Comparison of ENCODE assay signal across 8 mouse cellular contexts in the genomic region with DNA sequence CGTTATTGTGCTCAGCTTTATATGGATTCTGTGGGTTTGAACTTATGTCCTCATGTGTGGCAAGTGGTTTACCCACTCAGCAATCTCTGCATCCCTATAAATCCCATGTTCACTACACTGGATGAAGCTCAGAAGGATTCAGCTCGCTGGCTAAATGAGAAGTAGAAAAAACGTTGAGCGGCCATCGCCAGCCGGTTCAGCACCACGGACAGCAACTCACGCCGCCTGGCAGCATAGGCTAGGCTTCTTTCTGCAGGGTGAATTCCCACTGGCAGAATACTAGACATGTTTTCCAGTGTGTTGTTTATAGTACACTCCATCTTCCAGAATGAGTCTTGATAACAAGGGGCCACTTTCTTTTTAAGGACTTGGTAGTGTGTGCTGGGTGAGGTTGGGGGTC.
DNase-seq lines count a peak whose midpoint lies in the region; ATAC-seq and TF ChIP-seq lines count a peak whose summit lies in the region.

No protein-coding gene starts in this region.

- no peaks in the 10 kb centered on the region for H3K9me3 ChIP-seq in forebrain, postnatal 0 days (ENCODE audit: low read length)
- H3K9me3 ChIP-seq in forebrain, embryonic 16.5 days (ENCODE audit: control insufficient read depth, low read length), result no peaks in the 10 kb centered on the region
- H3K9me3 ChIP-seq in midbrain, postnatal 0 days (ENCODE audit: low read length), result no peaks in the 10 kb centered on the region

- intact Hi-C loops in heart, postnatal 36 days (cut with DNase I), result no loop called here

- DNase-seq in forebrain, postnatal 0 days, result peak; percentile 21
- DNase-seq in right cerebral cortex, postnatal 14 days, result peak; percentile 32
- DNase-seq in right cerebral cortex, postnatal 36 days (ENCODE audit: low spot score in 2 of 2), result no peak
- peak; percentile 22 to 54 for DNase-seq in heart, postnatal 36 days
- peak; percentile 50 for DNase-seq in midbrain, postnatal 0 days (ENCODE audit: low spot score)
- DNase-seq in right cerebral cortex, postnatal 25 days, result no peak
- no peak for DNase-seq in layer of hippocampus, adult 18-20 months (ENCODE audit: low spot score in 2 of 2)

- no peak overlapping the region for H3K4me2 ChIP-seq in forebrain, postnatal 0 days (ENCODE audit: low read depth)
- no peak overlapping the region for H3K4me2 ChIP-seq in forebrain, embryonic 16.5 days (ENCODE audit: low read length)
- H3K4me2 ChIP-seq in midbrain, postnatal 0 days (ENCODE audit: low read depth, low read length, poor library complexity, severe bottlenecking), result no peak overlapping the region

- TF ChIP-seq CTCF in forebrain, postnatal 0 days (IDR thresholded peaks at IDR 0.05; ENCODE audit: low read depth), result no peak
- TF ChIP-seq CTCF in midbrain, postnatal 0 days (IDR thresholded peaks at IDR 0.05), result no peak

- WGBS in forebrain, postnatal 0 days, result 11% methylated on average over 9 of the region's 9 CpGs
- WGBS in forebrain, embryonic 16.5 days, result 7% methylated on average over 9 of the region's 9 CpGs
- 18% methylated on average over 9 of the region's 9 CpGs for WGBS in midbrain, postnatal 0 days

- no peak overlapping the region for H3K9ac ChIP-seq in forebrain, postnatal 0 days
- no peak overlapping the region for H3K9ac ChIP-seq in forebrain, embryonic 16.5 days (replicated peaks; ENCODE audit: low read depth, low read length)
- H3K9ac ChIP-seq in midbrain, postnatal 0 days (replicated peaks; ENCODE audit: low read length, poor library complexity, severe bottlenecking), result no peak overlapping the region

- H3K27me3 ChIP-seq in forebrain, postnatal 0 days (ENCODE audit: insufficient read depth, low read length), result no peaks in the 10 kb centered on the region
- H3K27me3 ChIP-seq in forebrain, embryonic 16.5 days (replicated peaks; ENCODE audit: control insufficient read depth, insufficient read depth, low read length), result no peaks in the 10 kb centered on the region
- no peaks in the 10 kb centered on the region for H3K27me3 ChIP-seq in midbrain, postnatal 0 days (ENCODE audit: insufficient read depth, low read length)

- no peak overlapping the region for H3K27ac ChIP-seq in forebrain, postnatal 0 days (ENCODE audit: low read depth, low read length)
- no peak overlapping the region for H3K27ac ChIP-seq in forebrain, embryonic 16.5 days (ENCODE audit: low read length)
- no peak overlapping the region for H3K27ac ChIP-seq in midbrain, postnatal 0 days (ENCODE audit: low read depth, low read length)

- H3K4me3 ChIP-seq in forebrain, postnatal 0 days (ENCODE audit: low read depth, low read length), result no peak overlapping the region
- H3K4me3 ChIP-seq in forebrain, embryonic 16.5 days (replicated peaks; ENCODE audit: low read length), result no peak overlapping the region
- no peak overlapping the region for H3K4me3 ChIP-seq in midbrain, postnatal 0 days (ENCODE audit: low read depth, low read length)

- H3K4me1 ChIP-seq in forebrain, postnatal 0 days (ENCODE audit: insufficient read depth), result peaks cover 15% of the 10 kb centered on the region
- H3K4me1 ChIP-seq in forebrain, embryonic 16.5 days (replicated peaks; ENCODE audit: control insufficient read depth, insufficient read depth, low read length), result peaks cover 9% of the 10 kb centered on the region
- H3K4me1 ChIP-seq in midbrain, postnatal 0 days (ENCODE audit: insufficient read depth, low read length), result peaks cover 7% of the 10 kb centered on the region; the same call in 1 of the 2 replicates

- ATAC-seq in forebrain, postnatal 0 days, result no peak
- ATAC-seq in forebrain, embryonic 16.5 days, result no peak
- no peak for ATAC-seq in midbrain, postnatal 0 days (ENCODE audit: low FRiP score)

- H3K36me3 ChIP-seq in forebrain, postnatal 0 days (ENCODE audit: insufficient read depth), result no peaks in the 10 kb centered on the region
- H3K36me3 ChIP-seq in forebrain, embryonic 16.5 days (ENCODE audit: control insufficient read depth, insufficient read depth), result no peaks in the 10 kb centered on the region
- no peaks in the 10 kb centered on the region for H3K36me3 ChIP-seq in midbrain, postnatal 0 days (ENCODE audit: insufficient read depth, low read length)

Comparison
In these comparisons a context has a peak if more than half of its experiments do, and no peak if none do; other contexts are left out.
1. DNase-seq: peak in forebrain, postnatal 0 days (single experiment), right cerebral cortex, postnatal 14 days (single experiment), heart, postnatal 36 days (2 of 2) and midbrain, postnatal 0 days (single experiment); none in right cerebral cortex, postnatal 36 days (0 of 2), right cerebral cortex, postnatal 25 days (single experiment) and layer of hippocampus, adult 18-20 months (0 of 2).